Mouse (Mus musculus): ENCODE results near the gene Gm28557. TPM values are rescaled to one million over a fixed set of nuclear protein-coding genes. Genes with fewer than 3 reads are reported as not detected.

Gm28557 gene
- total RNA-seq (2023; ENCODE audit: inconsistent age), result 3.0 to 5.4 TPM (median 4.6 TPM) in 4 replicates

GRCm38 (mm10) chr13:67108194-67108820 is at the start of gene Gm28557:
Gene Gm28557, minus strand, starts transcription at chr13:67108604.

GRCm38 (mm10) chr13:67121360-67121759 is 13.0 kb upstream of the Gm28557 start, which contains the start of gene Zfp759:
Gene Zfp759, plus strand, starts transcription at chr13:67121660.

GRCm38 (mm10) chr13:67116163-67116562 is 7.8 kb upstream of the Gm28557 start, which contains the start of gene Rslcan18:
Gene Rslcan18, minus strand, starts transcription at chr13:67116263.

GRCm38 (mm10) chr13:67097876-67098275 is 10.5 kb downstream of the Gm28557 start, which contains the start of gene Zfp708:
Gene Zfp708, minus strand, starts transcription at chr13:67097976.

GRCm38 (mm10) chr13:67060786-67061358 is 47.5 kb downstream of the Gm28557 start, which contains the start of gene Zfp712:
Gene Zfp712, minus strand, starts transcription at chr13:67061170.

Other genes with a start within 250 kb of the Gm28557 start
- gene Gm10767, start 203.7 kb downstream of the Gm28557 start, total RNA-seq (2023; ENCODE audit: inconsistent age), result 1.1 to 2.6 TPM (median 1.3 TPM) in 4 replicates
- gene Zfp712, start 47.4 kb downstream of the Gm28557 start, total RNA-seq (2023; ENCODE audit: inconsistent age), result 4.5 to 6.4 TPM (median 5.5 TPM) in 4 replicates
- 0.51 to 2.5 TPM (median 2.0 TPM) in 3 of 4 replicates, not detected in the other for gene Zfp708, start 10.6 kb downstream of the Gm28557 start, total RNA-seq (2023; ENCODE audit: inconsistent age)
- 0.29 to 0.99 TPM (median 0.50 TPM) in 4 replicates for gene Rslcan18, start 7.7 kb upstream of the Gm28557 start, total RNA-seq (2023; ENCODE audit: inconsistent age)
- 3.6 to 7.5 TPM (median 5.7 TPM) in 4 replicates for gene Zfp759, start 13.1 kb upstream of the Gm28557 start, total RNA-seq (2023; ENCODE audit: inconsistent age)
- 10.3 to 17.8 TPM (median 12.6 TPM) in 4 replicates for gene Rsl1, start 64.6 kb upstream of the Gm28557 start, total RNA-seq (2023; ENCODE audit: inconsistent age)
- gene Zfp455, start 85.9 kb upstream of the Gm28557 start, total RNA-seq (2023; ENCODE audit: inconsistent age), result 2.8 to 3.3 TPM (median 3.1 TPM) in 4 replicates
- gene Zfp458, start 169.9 kb upstream of the Gm28557 start, total RNA-seq (2023; ENCODE audit: inconsistent age), result 2.3 to 3.8 TPM (median 2.9 TPM) in 4 replicates
- 2.0 to 3.5 TPM (median 2.8 TPM) in 4 replicates for gene Zfp457, start 197.9 kb upstream of the Gm28557 start, total RNA-seq (2023; ENCODE audit: inconsistent age)
- 11.3 to 16.0 TPM (median 13.5 TPM) in 4 replicates for gene Zfp595, start 224.0 kb upstream of the Gm28557 start, total RNA-seq (2023; ENCODE audit: inconsistent age)

Data from B cell, adult (primary cell).